Mouse (Mus musculus) effector memory CD4-positive, alpha-beta T cell, adult 5 months (primary cell): ENCODE results near the gene Kcnk6. TPM values are rescaled to one million over a fixed set of nuclear protein-coding genes. Genes with fewer than 3 reads are reported as not detected.

ENCODE experiments used
- polyA plus RNA-seq: library from polyadenylated mRNA; unstranded; fragments of 100-300 nt; shearing (Covaris generic); gene quantifications from one replicate; pipeline ENCODE4 v1.2.1, GENCODE M21; 2017

Kcnk6 gene
- 1.6 TPM for polyA plus RNA-seq

DNA sequence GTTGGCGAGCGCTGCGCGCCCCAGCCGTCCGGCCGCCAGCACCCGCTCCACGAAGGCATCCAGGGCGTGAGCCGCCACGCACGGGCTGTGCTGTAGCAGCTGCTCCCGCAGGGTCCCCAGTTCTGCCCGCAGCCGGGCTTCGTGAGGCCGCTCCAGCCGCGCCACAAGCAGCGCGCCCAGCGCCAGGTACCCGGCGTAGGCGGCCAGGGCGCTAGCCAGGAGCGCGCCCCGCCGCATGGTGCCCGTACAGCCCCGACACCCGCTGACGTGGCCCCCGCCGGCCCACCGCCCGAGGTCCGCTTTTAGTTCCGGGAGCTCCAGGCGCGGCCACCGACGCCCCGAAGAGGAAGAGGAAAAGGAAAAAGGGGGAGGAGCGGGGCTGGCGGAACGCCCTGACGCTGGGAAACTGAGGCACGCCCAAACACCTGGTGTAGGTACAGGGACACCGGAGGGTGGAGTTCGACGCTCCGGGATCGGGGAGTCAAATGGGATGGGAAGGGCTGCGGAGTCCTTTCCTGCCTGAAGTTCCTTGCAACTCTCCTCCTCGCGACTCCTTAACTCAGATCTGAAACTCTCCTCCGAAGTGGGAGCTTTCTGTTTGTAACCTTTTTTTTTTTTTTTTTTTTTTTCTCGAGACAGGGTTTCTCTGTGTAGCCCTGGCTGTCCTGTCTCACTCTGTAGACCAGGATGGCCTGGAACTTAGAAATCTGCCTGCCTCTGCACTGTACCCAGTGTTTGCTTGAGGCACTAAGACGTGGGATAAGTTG is at the start of gene Kcnk6:
Kcnk6 (minus strand) TSS at position 269 of the 767 bp plus-strand sequence.

DNA sequence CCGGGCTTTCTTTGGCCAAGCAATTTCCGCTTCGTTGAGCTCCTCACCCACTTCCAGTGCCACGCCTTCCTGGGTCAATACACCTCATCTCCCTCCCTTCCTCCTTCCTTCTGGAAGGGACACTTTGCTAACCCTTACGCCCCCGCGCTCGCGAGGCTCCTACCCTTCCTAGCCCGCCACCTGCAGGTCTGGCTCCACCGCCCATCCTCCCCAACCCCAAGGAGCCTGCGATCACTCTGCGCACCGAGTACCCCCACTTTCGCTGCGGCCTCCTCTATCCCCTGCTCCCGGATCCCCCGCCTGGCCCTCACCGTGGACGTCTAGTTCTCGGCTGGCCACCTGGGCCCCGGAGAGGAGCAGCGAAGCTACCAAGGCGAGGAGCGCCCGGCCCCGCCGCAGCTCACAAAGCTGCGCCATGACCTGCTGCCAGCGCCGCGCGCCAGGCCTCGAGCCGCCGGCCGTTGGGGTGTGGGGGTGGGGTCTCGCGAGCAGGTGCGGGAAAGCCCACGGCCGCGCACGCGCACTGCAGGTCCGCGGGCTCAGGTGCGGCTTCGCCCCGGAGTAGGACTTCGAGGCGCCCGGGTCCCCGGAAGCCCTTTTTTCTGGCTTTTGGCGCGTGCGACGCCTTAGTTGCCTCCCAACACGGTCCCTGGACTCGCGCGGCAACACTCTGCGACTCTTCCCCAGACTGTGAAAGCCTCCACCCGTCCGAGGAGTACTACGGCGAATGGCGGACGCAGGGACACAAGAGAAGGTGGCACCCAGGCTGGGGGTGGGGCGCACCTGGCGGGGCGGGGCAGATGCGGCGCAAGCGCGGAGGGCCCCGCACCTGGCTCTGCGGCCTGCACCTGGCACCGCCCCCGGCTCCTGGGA is 49.1 kb upstream of the Kcnk6 start, which contains the start of gene Spint2:
Spint2 (minus strand) TSS at position 712 of the 873 bp plus-strand sequence.

DNA sequence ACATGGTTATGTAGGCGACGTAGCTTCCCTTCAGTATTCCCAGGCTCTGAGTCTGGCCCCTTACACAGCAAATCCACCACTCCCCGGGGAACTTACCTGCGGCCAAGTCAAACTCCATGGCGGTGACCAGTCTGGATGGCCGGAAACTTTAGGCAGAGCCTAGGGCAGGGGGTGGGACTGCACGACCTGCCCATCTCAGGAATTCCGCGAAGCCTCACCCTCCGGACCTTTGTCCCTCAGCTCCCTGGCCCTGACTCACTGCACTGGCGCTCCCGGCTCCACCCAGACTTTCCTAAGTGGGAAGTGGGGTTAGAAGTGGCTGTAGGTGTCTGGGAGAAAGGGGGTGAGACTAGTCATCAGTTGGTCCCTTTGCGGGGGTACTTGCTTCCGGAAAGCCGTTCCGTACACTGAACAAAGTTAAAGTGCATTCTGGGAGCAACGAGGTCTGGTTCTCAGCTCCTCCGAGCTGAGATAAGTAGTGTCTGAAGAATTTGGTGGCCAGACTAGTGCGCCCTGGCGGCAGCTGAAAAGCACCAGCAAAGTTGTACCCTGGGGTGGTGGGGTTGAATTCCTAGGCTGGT is 16.0 kb upstream of the Kcnk6 start, which contains the start of gene 2200002D01Rik:
2200002D01Rik (minus strand) TSS at position 206 of the 581 bp plus-strand sequence.

DNA sequence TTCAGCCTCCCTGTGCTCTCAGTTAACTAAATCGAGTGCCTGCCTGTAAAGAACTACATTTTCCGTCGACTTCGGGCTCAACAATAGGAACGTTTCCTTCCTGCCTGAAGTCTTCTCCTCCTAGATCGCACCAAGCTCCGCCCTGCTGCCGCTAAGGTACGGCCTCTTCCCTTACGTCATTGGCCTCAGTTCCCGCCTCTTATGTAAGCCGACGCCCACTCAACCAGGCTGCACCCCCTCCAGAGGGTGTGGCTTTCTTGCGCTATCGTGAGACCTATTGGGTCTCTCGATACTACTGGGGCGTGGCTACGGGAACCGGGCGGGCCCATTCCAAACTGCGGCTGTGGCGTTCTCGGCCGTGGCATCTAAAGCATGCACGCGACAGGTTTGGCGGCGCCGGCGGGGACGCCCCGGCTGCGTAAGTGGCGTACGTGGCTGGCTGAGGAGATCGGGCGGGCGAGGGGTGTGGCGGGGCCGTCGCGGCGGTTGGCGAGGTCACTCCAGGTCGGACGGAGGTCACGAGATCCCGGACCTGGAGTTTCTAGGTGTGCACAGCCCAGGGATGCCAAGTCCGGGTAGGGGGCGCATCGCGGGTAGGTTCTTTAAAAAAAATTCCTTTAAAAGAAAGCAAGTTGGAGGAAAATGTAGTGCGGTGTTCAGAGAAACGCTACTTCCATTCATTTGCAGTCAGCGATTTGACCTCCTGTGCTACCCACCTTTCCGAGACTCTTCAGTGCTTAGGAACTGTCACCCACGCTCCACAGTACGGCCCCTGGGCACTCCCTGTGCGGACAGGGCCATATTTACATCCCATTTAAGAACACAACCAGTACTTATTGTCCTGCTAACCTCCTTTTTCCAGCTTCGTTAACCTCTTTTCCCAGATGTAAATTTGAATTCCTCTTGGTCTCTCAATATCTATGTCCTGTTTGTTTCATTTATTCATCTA is 6.0 kb upstream of the Kcnk6 start, which contains the start of gene Yif1b:
Yif1b (plus strand) TSS at position 311 of the 949 bp plus-strand sequence.

DNA sequence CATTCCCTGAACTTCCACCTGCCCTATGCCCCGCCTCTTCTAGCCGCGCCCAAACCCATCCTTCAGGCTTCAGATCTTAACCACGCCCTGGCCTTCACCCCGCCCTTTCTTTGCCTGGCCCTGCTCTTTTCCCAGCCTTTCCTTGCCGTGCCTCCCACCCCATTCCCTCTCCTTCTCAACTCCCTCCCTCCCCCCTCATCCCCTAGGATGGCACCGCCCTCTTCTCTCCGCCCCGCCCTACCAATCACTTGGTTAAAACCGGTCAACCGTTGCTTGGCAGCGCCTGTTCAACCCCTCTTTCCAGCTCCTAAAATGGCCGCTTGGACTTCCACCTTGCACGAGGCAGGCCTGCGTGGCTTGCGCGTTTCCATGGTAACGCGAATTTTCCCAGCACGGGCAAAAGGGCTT is 18.6 kb downstream of the Kcnk6 start, which contains the start of gene Catsperg1:
Catsperg1 (minus strand) TSS at position 361 of the 408 bp plus-strand sequence.

DNA sequence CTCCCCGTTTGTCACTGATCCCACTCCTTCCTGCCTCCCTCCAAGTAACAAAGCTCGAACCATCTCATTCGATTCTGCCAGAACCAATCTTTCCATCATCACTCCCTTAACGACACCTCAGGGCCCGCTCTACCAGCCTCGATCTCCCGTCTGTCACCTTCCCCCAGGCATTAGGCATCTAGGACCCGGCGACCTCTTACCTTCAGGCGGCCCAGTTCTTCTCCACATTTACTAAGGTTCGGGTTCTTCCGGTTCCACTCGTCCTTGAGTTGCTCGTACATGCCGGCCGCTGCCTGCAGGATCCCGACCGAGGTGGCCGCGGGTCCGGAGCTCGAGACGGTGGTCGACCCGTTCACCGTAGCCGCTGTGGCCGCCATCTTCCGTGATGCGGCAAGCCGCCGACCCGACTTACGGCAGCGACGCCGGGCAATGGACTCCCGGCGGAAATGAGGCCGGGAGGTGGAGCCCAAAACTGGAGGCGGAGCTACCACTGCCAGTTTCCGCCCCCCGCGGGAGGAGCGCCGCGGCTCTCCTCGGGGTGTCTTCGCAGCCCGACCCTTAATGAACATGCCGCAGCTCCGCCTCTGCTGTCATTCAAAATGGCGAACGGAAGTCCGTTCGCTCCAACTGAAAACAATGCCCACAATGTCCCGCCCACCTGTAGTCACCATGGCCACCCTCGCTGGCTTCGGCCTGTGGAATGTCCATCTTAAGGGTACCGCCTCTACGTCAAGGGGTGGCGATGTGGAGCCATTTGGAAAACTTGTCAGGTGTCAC is 52.0 kb downstream of the Kcnk6 start, which contains the start of gene Psmd8:
Psmd8 (minus strand) TSS at position 625 of the 777 bp plus-strand sequence.

Other genes with a start within 250 kb of the Kcnk6 start
- 1.1 TPM for gene Ryr1, start 107.3 kb downstream of the Kcnk6 start, polyA plus RNA-seq
- gene Rasgrp4, start 97.7 kb downstream of the Kcnk6 start, polyA plus RNA-seq, result 0.21 TPM
- 50.7 TPM for gene Fam98c, start 76.3 kb downstream of the Kcnk6 start, polyA plus RNA-seq
- gene Ggn, start 62.3 kb downstream of the Kcnk6 start, polyA plus RNA-seq, result not detected
- not detected for gene Spred3, start 62.1 kb downstream of the Kcnk6 start, polyA plus RNA-seq
- gene Psmd8, start 51.8 kb downstream of the Kcnk6 start, polyA plus RNA-seq, result 180 TPM
- gene Catsperg1, start 18.5 kb downstream of the Kcnk6 start, polyA plus RNA-seq, result 0.51 TPM
- 41.4 TPM for gene Yif1b, start 5.8 kb upstream of the Kcnk6 start, polyA plus RNA-seq
- gene 2200002D01Rik, start 16.0 kb upstream of the Kcnk6 start, polyA plus RNA-seq, result 1.9 TPM
- 139 TPM for gene Spint2, start 49.4 kb upstream of the Kcnk6 start, polyA plus RNA-seq
- not detected for gene Ppp1r14a, start 56.8 kb upstream of the Kcnk6 start, polyA plus RNA-seq
- not detected for gene Dpf1, start 71.4 kb upstream of the Kcnk6 start, polyA plus RNA-seq